8 mouse cellular contexts compared by ENCODE assay signal in genomic region chr4:134703835-134704546, GRCm38 (mm10). TPM values are rescaled to one million over a fixed set of nuclear protein-coding genes. Genes with fewer than 3 reads are reported as not detected.
DNase-seq lines count a peak whose midpoint lies in the region; ATAC-seq lines count a peak whose summit lies in the region.

TSS of gene Man1c1 (minus strand) at chr4:134704290.

- H3K4me2 ChIP-seq in hindbrain, embryonic 15.5 days = peak within 1 kb of the TSS; percentile 99

- peak within 1 kb of the TSS; percentile 70 for H3K9ac ChIP-seq in hindbrain, embryonic 15.5 days

- H3K4me3 ChIP-seq in hindbrain, embryonic 15.5 days = peak within 1 kb of the TSS; percentile 70

- under 1% methylated on average over 74 of the region's 81 CpGs for WGBS in hindbrain, embryonic 15.5 days

- no peaks in the 10 kb centered on the region for H3K27me3 ChIP-seq in hindbrain, embryonic 15.5 days

- no peaks in the 10 kb centered on the region for H3K36me3 ChIP-seq in hindbrain, embryonic 15.5 days

- H3K9me3 ChIP-seq in hindbrain, embryonic 15.5 days = no peaks in the 10 kb centered on the region

- ATAC-seq in hindbrain, embryonic 15.5 days (ENCODE audit: low FRiP score, low read depth) = peak; percentile 95

- H3K27ac ChIP-seq in hindbrain, embryonic 15.5 days (replicated peaks) = peak within 1 kb of the TSS; percentile 85

- peaks cover 48% of the 10 kb centered on the region for H3K4me1 ChIP-seq in hindbrain, embryonic 15.5 days (replicated peaks)

- peak; percentile 94 for DNase-seq in T-cell, adult 2 months (ENCODE audit: low spot score)
- DNase-seq in cerebellum, postnatal 36 days = peak; percentile 96 to 99
- peak; percentile 99 for DNase-seq in frontal cortex, postnatal 36 days (ENCODE audit: low spot score in 2 of 2)
- DNase-seq in left cerebral cortex, adult 11 months (ENCODE audit: low spot score) = peak; percentile 98
- peak; percentile 99 for DNase-seq in lung, postnatal 4 days
- DNase-seq in retina, postnatal 7 days (ENCODE audit: low read depth, low spot score) = peak; percentile 92
- DNase-seq in urinary bladder, adult 2 months (ENCODE audit: low spot score) = peak; percentile 95

RNA-seq across cellular contexts. Expression of gene Man1c1, which starts in this region (rescaled TPM):
- polyA plus RNA-seq in hindbrain, embryonic 15.5 days (2015; fragmentation: Nextera tagmentation; extraction: Ambion mirVana) = 5.8 and 6.1 TPM in 2 replicates
- polyA plus RNA-seq in urinary bladder, adult 2 months (2012; rRNA removed) = 7.3 and 12.7 TPM in 2 replicates

Comparison
In these comparisons a context has a peak if more than half of its experiments do, and no peak if none do; other contexts are left out.
1. Peak in every context shown above with its lines: DNase-seq, ATAC-seq, H3K4me3 ChIP-seq and H3K27ac ChIP-seq.